12 mouse cellular contexts compared by ENCODE assay signal in the genomic region with DNA sequence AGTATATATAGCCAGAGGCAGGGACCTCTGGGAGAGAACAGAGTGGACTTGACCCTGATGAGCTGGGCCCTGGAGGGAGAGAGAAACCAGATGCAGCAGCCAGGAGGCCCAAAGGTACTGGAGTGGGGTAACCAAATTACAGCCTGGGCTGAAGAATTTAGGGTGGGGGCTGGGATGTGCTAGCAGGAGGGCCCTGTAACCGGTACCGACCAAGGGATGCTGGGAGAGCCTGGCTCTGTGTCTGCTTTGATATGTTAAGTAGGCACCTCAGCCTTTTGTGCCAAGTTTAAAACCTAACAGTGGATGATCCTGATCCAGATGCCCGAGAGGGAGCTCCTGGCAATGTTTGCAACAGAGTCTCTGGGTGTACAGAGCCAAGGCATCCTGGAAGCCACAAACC. TPM values are rescaled to one million over a fixed set of nuclear protein-coding genes. Genes with fewer than 3 reads are reported as not detected.
A peak's percentile ranks its signal among the peaks of the same experiment; 100 is the strongest.
DNase-seq lines count a peak whose midpoint lies in the region; ATAC-seq and TF ChIP-seq lines count a peak whose summit lies in the region.
"Had no signal": no experiment of that assay in that cellular context is flagged by ENCODE, and none has a peak within 500 bp of the region (broad histone marks: within the 10 kb centered on the region; RNA-seq: fewer than 3 reads in every experiment).

No protein-coding gene starts in this region.

- no peaks in the 10 kb centered on the region for H3K36me3 ChIP-seq in forebrain, embryonic 11.5 days (ENCODE audit: control insufficient read depth, insufficient read depth, low read length)
- H3K36me3 ChIP-seq in forebrain, embryonic 15.5 days: no peaks in the 10 kb centered on the region
- no peaks in the 10 kb centered on the region for H3K36me3 ChIP-seq in heart, embryonic 16.5 days (ENCODE audit: control insufficient read depth, insufficient read depth)
- peaks cover 3% of the 10 kb centered on the region; the same call in 1 of the 2 replicates for H3K36me3 ChIP-seq in E14TG2a.4 (ENCODE audit: insufficient read depth, low read length)
- H3K36me3 ChIP-seq in hindbrain, embryonic 12.5 days: no peaks in the 10 kb centered on the region
- H3K36me3 ChIP-seq: limb, embryonic 12.5 days had no signal

- H3K4me1 ChIP-seq in forebrain, embryonic 11.5 days (replicated peaks; ENCODE audit: control insufficient read depth, insufficient read depth, low read length): no peaks in the 10 kb centered on the region
- peaks cover 4% of the 10 kb centered on the region for H3K4me1 ChIP-seq in forebrain, embryonic 15.5 days
- peaks cover 24% of the 10 kb centered on the region for H3K4me1 ChIP-seq in heart, embryonic 16.5 days (ENCODE audit: control insufficient read depth, insufficient read depth, low read length)
- peaks cover 93% of the 10 kb centered on the region for H3K4me1 ChIP-seq in E14TG2a.4 (replicated peaks; ENCODE audit: low read depth, low read length)
- H3K4me1 ChIP-seq in hindbrain, embryonic 12.5 days: peaks cover 6% of the 10 kb centered on the region; the same call in 1 of the 2 replicates

- no peaks in the 10 kb centered on the region for H3K9me3 ChIP-seq in forebrain, embryonic 11.5 days (ENCODE audit: control insufficient read depth, low read length)
- no peaks in the 10 kb centered on the region for H3K9me3 ChIP-seq in forebrain, embryonic 15.5 days
- H3K9me3 ChIP-seq in heart, embryonic 16.5 days (replicated peaks; ENCODE audit: control insufficient read depth, low read length): no peaks in the 10 kb centered on the region
- H3K9me3 ChIP-seq in E14TG2a.4 (ENCODE audit: low read length): no peaks in the 10 kb centered on the region
- H3K9me3 ChIP-seq in hindbrain, embryonic 12.5 days (replicated peaks): no peaks in the 10 kb centered on the region
- H3K9me3 ChIP-seq: limb, embryonic 12.5 days had no signal

- intact Hi-C loops in heart, postnatal 14 days (cut with DNase I): no loop called here

- no peak overlapping the region for H3K4me2 ChIP-seq in forebrain, embryonic 11.5 days (ENCODE audit: low read depth, low read length, severe bottlenecking)
- no peak overlapping the region for H3K4me2 ChIP-seq in forebrain, embryonic 15.5 days (replicated peaks)
- H3K4me2 ChIP-seq in heart, embryonic 16.5 days (ENCODE audit: low read depth, low read length): no peak overlapping the region
- no peak overlapping the region for H3K4me2 ChIP-seq in hindbrain, embryonic 12.5 days (replicated peaks)
- H3K4me2 ChIP-seq: limb, embryonic 12.5 days had no signal

- no peak for ATAC-seq in forebrain, embryonic 11.5 days (replicated peaks; ENCODE audit: low FRiP score)
- no peak for ATAC-seq in forebrain, embryonic 15.5 days (replicated peaks)
- ATAC-seq in heart, embryonic 16.5 days (replicated peaks; ENCODE audit: extremely low read depth, insufficient read depth, low FRiP score): no peak; the same call in 1 of the 2 replicates
- no peak for ATAC-seq in hindbrain, embryonic 12.5 days (ENCODE audit: low FRiP score)

- WGBS in forebrain, embryonic 11.5 days: 6% methylated on average over 3 of the region's 3 CpGs
- 3% methylated on average over 3 of the region's 3 CpGs for WGBS in forebrain, embryonic 15.5 days
- WGBS in heart, embryonic 16.5 days: 22% methylated on average over 3 of the region's 3 CpGs
- WGBS in hindbrain, embryonic 12.5 days: 15% methylated on average over 3 of the region's 3 CpGs

- H3K27ac ChIP-seq in forebrain, embryonic 11.5 days (ENCODE audit: low read depth, low read length): no peak overlapping the region
- H3K27ac ChIP-seq in forebrain, embryonic 15.5 days (replicated peaks): no peak overlapping the region
- peak overlapping the region; percentile 44; the same call in 1 of the 2 replicates for H3K27ac ChIP-seq in heart, embryonic 16.5 days (ENCODE audit: low read length)
- H3K27ac ChIP-seq in hindbrain, embryonic 12.5 days: no peak overlapping the region
- H3K27ac ChIP-seq: limb, embryonic 12.5 days; macrophage had no signal

- no peak for TF ChIP-seq CTCF in E14TG2a.4 (conservative IDR thresholded peaks at IDR 0.05; ENCODE audit: low read length)

- H3K27me3 ChIP-seq in forebrain, embryonic 11.5 days (ENCODE audit: control insufficient read depth, insufficient read depth, low read length): no peaks in the 10 kb centered on the region
- H3K27me3 ChIP-seq in forebrain, embryonic 15.5 days: no peaks in the 10 kb centered on the region
- H3K27me3 ChIP-seq in heart, embryonic 16.5 days (ENCODE audit: control insufficient read depth, insufficient read depth, low read length): no peaks in the 10 kb centered on the region
- H3K27me3 ChIP-seq in E14TG2a.4 (ENCODE audit: insufficient read depth, low read length): no peaks in the 10 kb centered on the region
- H3K27me3 ChIP-seq in hindbrain, embryonic 12.5 days: no peaks in the 10 kb centered on the region
- H3K27me3 ChIP-seq: limb, embryonic 12.5 days had no signal

- no peak overlapping the region for H3K9ac ChIP-seq in forebrain, embryonic 11.5 days (ENCODE audit: low read length)
- no peak overlapping the region for H3K9ac ChIP-seq in forebrain, embryonic 15.5 days (replicated peaks)
- no peak overlapping the region for H3K9ac ChIP-seq in heart, embryonic 16.5 days (ENCODE audit: low read length)
- H3K9ac ChIP-seq in hindbrain, embryonic 12.5 days: no peak overlapping the region
- H3K9ac ChIP-seq: limb, embryonic 12.5 days had no signal

- H3K4me3 ChIP-seq in forebrain, embryonic 11.5 days (ENCODE audit: low read depth, low read length): no peak overlapping the region
- H3K4me3 ChIP-seq in forebrain, embryonic 15.5 days: no peak overlapping the region
- H3K4me3 ChIP-seq in heart, embryonic 16.5 days (ENCODE audit: low read length): no peak overlapping the region
- peak overlapping the region; percentile 68 for H3K4me3 ChIP-seq in E14TG2a.4 (replicated peaks; ENCODE audit: low read length)
- no peak overlapping the region for H3K4me3 ChIP-seq in hindbrain, embryonic 12.5 days
- H3K4me3 ChIP-seq: limb, embryonic 12.5 days had no signal

- peak; percentile 46 for DNase-seq in forebrain, embryonic 11.5 days (ENCODE audit: low spot score)
- DNase-seq in heart, postnatal 14 days: no peak
- DNase-seq in ZHBTc4 (ENCODE audit: low read depth, low spot score): peak; percentile 86
- DNase-seq in embryo, embryonic 9.5 days (ENCODE audit: extremely low spot score): no peak
- DNase-seq: cerebellum, adult 18-20 months; thymus, postnatal 4 days had no signal

RNA-seq across cellular contexts. Expression of gene Pak1ip1, which starts 56.5 kb away (rescaled TPM):
- polyA plus RNA-seq in forebrain, embryonic 11.5 days (2014; fragmentation: Nextera tagmentation; extraction: Ambion mirVana): 88.4 and 92.0 TPM in 2 replicates
- polyA plus RNA-seq in forebrain, embryonic 15.5 days (2015; fragmentation: Nextera tagmentation; extraction: Ambion mirVana): 75.3 and 77.5 TPM in 2 replicates
- 52.0 and 53.4 TPM in 2 replicates for polyA plus RNA-seq in heart, embryonic 16.5 days (2015; fragmentation: Nextera tagmentation; extraction: Ambion mirVana)
- total RNA-seq in heart, postnatal 14 days (2021): 10 to 100 TPM; 25.4 to 25.8 TPM
- polyA plus RNA-seq in hindbrain, embryonic 12.5 days (2016; fragmentation: Nextera tagmentation; extraction: Ambion mirVana): 67.9 and 73.9 TPM in 2 replicates

Comparison
In these comparisons a context has a peak if more than half of its experiments do, and no peak if none do; other contexts are left out.
1. DNase-seq: peak in forebrain, embryonic 11.5 days (single experiment) and ZHBTc4 (single experiment); none in heart, postnatal 14 days (0 of 2) and embryo, embryonic 9.5 days (single experiment).